Mouse (Mus musculus): ENCODE measurements around the gene Iqck. TPM values are rescaled to one million over a fixed set of nuclear protein-coding genes. Genes with fewer than 3 reads are reported as not detected.
A peak's percentile ranks its signal among the peaks of the same experiment; 100 is the strongest.

The Iqck gene
- polyA plus RNA-seq, 1 experiment from 2014 or later, result 3.7 TPM

DNA sequence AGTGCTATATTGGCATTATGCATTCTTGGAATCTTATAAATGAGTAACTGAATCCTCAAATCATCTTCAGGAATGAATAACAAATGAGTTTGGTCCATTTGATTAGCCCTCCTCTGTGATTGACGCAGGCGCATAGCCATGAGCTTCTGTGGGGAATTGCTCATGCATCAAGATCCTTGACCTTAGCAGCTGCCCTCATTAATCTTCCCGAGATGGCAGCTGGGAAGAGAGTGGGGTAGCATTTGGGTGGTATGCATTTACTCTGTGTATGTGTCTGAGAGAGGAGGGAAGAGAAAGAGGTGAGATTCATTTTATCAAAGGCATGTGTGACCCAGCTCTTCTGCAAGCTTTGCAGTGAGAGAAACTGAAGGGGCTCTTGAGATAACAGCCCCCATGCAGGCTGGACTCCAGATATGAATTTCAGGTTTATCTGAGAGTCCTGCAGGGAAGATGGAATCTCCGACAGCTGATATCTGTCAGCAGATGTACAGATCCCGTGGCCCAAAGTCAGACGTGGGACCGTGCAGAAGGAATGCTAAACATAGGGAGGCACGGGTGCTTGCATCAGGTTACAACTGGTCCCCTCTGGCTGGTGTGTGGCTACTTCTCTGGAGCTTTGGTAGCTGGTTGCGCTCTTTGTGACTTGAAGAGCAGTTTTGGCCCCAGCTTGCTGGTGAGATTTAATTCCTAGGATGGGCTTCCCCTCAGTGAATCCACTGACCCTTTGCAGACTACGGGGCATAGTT is 63.9 kb downstream of the Iqck start:
- no peaks in the 10 kb centered on the region for H3K9me3 ChIP-seq (ENCODE audit: control insufficient read depth, low read length)
- H3K27me3 ChIP-seq (ENCODE audit: control insufficient read depth, insufficient read depth, low read depth, low read length), result no peaks in the 10 kb centered on the region
- H3K36me3 ChIP-seq (ENCODE audit: control insufficient read depth, insufficient read depth, low read length), result no peaks in the 10 kb centered on the region
- no peak overlapping the region for H3K27ac ChIP-seq (ENCODE audit: low read length)
- no peak overlapping the region for H3K4me3 ChIP-seq (ENCODE audit: low read length)
- H3K9ac ChIP-seq (ENCODE audit: low read length), result no peak overlapping the region
- no peak for ATAC-seq (ENCODE audit: low read depth)
- H3K4me1 ChIP-seq (replicated peaks; ENCODE audit: control insufficient read depth, insufficient read depth, low read length), result no peaks in the 10 kb centered on the region
- no peak overlapping the region for H3K4me2 ChIP-seq (ENCODE audit: low read depth, low read length)
- WGBS, result 33% methylated on average over 10 of the region's 10 CpGs

DNA sequence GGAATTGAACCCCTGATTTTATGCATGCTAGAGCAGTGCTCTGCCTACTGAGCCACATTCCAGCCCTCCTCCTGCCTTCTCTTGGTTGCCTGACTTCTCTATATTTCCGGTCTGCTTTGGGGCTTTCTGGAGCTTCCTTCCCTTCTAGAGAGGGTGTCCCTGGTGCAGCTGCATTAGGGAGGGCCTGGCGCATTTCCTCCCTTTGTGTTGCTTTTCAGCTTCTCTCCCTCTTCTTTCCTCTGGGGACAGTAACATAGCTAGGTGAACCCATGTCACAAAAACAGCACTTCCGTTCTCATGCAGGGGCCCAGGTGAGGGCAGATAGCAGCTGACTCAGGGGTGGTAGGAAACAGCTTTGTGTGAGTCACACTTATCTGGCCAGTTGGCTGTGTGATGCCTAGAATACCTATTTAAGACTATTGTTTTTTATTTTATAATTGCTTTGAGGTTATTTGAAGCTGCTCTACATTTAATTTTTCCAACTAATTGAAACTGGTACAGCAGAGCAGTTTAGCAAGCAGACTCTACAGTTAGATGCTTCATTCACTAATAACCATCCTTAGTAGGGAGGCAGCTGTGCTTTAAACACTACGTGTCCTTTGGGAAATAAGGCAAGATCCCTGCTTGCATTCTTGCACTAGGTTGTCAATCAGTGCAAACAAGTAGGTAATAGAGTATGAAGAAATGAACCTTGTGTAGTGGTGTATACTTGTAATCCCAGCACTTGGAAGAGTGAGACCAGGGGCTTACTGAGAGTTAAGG is 67.1 kb downstream of the Iqck start:
- H3K36me3 ChIP-seq (ENCODE audit: control insufficient read depth, insufficient read depth, low read length), result no peaks in the 10 kb centered on the region
- WGBS, result 59% methylated on average over 4 of the region's 4 CpGs
- no peak overlapping the region for H3K9ac ChIP-seq (ENCODE audit: low read length)
- H3K4me2 ChIP-seq (ENCODE audit: low read depth, low read length), result no peak overlapping the region
- no peaks in the 10 kb centered on the region for H3K4me1 ChIP-seq (replicated peaks; ENCODE audit: control insufficient read depth, insufficient read depth, low read length)
- H3K9me3 ChIP-seq (ENCODE audit: control insufficient read depth, low read length), result no peaks in the 10 kb centered on the region
- peak; percentile 45; the same call in 1 of the 2 replicates for ATAC-seq (ENCODE audit: low read depth)
- H3K27me3 ChIP-seq (ENCODE audit: control insufficient read depth, insufficient read depth, low read depth, low read length), result no peaks in the 10 kb centered on the region
- no peak overlapping the region for H3K4me3 ChIP-seq (ENCODE audit: low read length)
- H3K27ac ChIP-seq (ENCODE audit: low read length), result peak overlapping the region; percentile 23; the same call in 1 of the 2 replicates

DNA sequence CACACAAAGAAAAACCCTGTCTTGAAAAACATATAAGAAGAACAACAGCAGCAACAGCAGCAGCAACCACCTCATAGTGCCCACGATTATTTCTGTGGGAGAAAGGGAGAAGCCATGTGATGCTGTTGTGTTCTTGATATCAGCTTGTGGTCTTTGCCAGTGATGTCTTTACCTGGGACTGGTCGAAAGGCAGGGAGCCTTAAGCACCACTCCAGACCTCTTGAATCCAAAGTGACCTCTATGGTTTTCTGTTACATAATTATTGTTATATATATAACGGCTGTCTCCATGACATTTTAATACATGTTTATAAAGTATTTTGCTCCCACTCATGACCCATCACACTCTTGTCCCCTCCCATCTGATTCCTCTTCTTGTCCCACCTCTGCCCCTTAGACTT is 70.0 kb downstream of the Iqck start:
- Histone ChIP-seq H3K27ac (ENCODE audit: low read length) (no peak overlapping the region), H3K4me3 (ENCODE audit: low read length) (no peak overlapping the region), H3K27me3 (ENCODE audit: control insufficient read depth, insufficient read depth, low read depth, low read length) (no peaks in the 10 kb centered on the region), H3K9ac (ENCODE audit: low read length) (no peak overlapping the region), H3K9me3 (ENCODE audit: control insufficient read depth, low read length) (no peaks in the 10 kb centered on the region), H3K4me2 (ENCODE audit: low read depth, low read length) (no peak overlapping the region), H3K4me1 (replicated peaks; ENCODE audit: control insufficient read depth, insufficient read depth, low read length) (peaks cover 13% of the 10 kb centered on the region), H3K36me3 (ENCODE audit: control insufficient read depth, insufficient read depth, low read length) (no peaks in the 10 kb centered on the region)
- ATAC-seq (ENCODE audit: low read depth), result no peak
- 54% methylated on average over 3 of the region's 3 CpGs for WGBS

DNA sequence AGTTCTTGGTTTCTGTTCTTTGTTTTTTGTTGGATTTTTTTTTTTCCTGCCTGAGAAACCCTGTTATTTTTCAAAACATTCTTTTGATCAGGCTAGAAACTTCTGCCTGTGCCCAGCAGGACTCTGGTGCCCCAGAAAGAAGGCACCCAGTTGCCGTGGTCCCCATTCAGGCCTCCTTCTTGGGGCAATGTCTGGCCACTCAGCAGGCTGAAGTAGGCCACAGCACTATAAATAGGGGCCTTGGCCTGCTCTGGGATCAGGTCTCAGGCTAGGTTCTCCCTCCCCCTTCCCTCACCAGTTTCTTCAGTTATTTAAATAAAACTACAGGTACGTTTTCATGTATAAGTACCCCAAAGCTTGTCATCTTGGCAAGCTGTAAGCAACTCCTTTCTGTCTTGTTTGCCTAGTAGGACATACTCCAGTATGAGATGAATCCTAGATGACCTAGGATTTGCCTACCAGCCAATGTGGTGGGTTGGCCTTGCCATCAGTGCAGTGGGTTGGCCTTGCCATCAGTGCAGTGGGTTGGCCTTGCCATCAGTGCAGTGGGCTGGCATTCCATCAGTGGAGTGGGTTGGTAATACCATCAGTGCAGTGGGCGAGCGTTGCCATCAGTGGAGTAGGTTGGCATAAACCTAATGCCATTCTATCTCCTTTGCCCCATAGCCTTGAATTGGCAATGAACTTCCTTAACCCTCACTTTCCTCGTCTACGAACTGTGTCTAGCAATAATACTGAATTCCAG is 71.1 kb downstream of the Iqck start:
- whole genome bisulfite sequencing, result 76% methylated on average over 6 of the region's 6 CpGs
- Histone ChIP-seq H3K9ac (ENCODE audit: low read length) (no peak overlapping the region), H3K9me3 (ENCODE audit: control insufficient read depth, low read length) (no peaks in the 10 kb centered on the region), H3K4me2 (ENCODE audit: low read depth, low read length) (no peak overlapping the region), H3K36me3 (ENCODE audit: control insufficient read depth, insufficient read depth, low read length) (no peaks in the 10 kb centered on the region), H3K27ac (ENCODE audit: low read length) (no peak overlapping the region), H3K4me1 (replicated peaks; ENCODE audit: control insufficient read depth, insufficient read depth, low read length) (peaks cover 13% of the 10 kb centered on the region), H3K4me3 (ENCODE audit: low read length) (no peak overlapping the region), H3K27me3 (ENCODE audit: control insufficient read depth, insufficient read depth, low read depth, low read length) (no peaks in the 10 kb centered on the region)
- ATAC-seq (ENCODE audit: low read depth), result no peak

DNA sequence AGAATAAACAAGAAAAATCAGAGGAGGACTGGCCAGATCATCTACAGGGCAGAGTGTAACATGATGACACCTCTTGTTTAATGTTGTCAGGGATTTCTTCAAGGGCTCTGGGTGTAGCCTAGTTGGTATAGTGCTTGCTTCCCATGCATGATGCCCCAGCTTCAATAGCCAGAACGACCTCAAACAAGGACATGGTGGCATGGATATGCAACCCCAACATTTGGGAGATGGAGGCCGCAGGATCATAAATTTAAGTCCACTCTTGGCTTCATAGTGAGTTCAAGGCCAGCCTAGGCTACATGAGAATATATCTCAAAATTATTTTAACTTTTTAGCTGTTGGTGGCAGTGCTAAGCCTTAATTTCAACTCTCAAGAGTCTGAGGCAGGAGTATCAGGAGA is 71.7 kb downstream of the Iqck start:
- WGBS, result 87% methylated on average over 2 of the region's 2 CpGs
- Histone ChIP-seq H3K4me3 (ENCODE audit: low read length) (no peak overlapping the region), H3K4me2 (ENCODE audit: low read depth, low read length) (no peak overlapping the region), H3K27me3 (ENCODE audit: control insufficient read depth, insufficient read depth, low read depth, low read length) (no peaks in the 10 kb centered on the region), H3K9me3 (ENCODE audit: control insufficient read depth, low read length) (no peaks in the 10 kb centered on the region), H3K27ac (ENCODE audit: low read length) (no peak overlapping the region), H3K4me1 (replicated peaks; ENCODE audit: control insufficient read depth, insufficient read depth, low read length) (peaks cover 13% of the 10 kb centered on the region), H3K36me3 (ENCODE audit: control insufficient read depth, insufficient read depth, low read length) (no peaks in the 10 kb centered on the region), H3K9ac (ENCODE audit: low read length) (no peak overlapping the region)
- ATAC-seq (ENCODE audit: low read depth), result no peak

DNA sequence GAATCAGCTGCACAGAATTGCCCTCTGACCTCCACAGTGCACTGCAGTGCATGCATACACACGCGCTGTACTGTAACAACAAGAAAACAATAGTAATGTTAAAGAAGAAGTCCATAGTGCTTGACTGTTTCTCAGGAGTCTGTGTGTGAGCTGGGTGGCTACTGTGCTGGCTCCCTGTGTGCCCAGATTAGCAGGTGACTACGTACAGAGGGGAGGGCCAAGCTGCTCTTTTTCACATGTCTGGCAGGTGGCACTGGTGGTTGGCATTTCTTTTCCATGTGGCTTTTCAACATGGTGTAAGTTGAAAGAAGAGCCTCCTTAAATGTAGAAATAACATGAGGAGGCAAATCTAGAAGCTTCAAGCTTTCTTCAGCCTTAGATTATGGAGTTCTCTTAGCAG is 72.8 kb downstream of the Iqck start:
- H3K9me3 ChIP-seq (ENCODE audit: control insufficient read depth, low read length), result no peaks in the 10 kb centered on the region
- H3K4me3 ChIP-seq (ENCODE audit: low read length), result no peak overlapping the region
- H3K27ac ChIP-seq (ENCODE audit: low read length), result no peak overlapping the region
- 84% methylated on average over 3 of the region's 3 CpGs for WGBS
- no peak overlapping the region for H3K4me2 ChIP-seq (ENCODE audit: low read depth, low read length)
- H3K36me3 ChIP-seq (ENCODE audit: control insufficient read depth, insufficient read depth, low read length), result no peaks in the 10 kb centered on the region
- H3K9ac ChIP-seq (ENCODE audit: low read length), result no peak overlapping the region
- no peaks in the 10 kb centered on the region for H3K27me3 ChIP-seq (ENCODE audit: control insufficient read depth, insufficient read depth, low read depth, low read length)
- ATAC-seq (ENCODE audit: low read depth), result no peak
- peaks cover 13% of the 10 kb centered on the region for H3K4me1 ChIP-seq (replicated peaks; ENCODE audit: control insufficient read depth, insufficient read depth, low read length)

DNA sequence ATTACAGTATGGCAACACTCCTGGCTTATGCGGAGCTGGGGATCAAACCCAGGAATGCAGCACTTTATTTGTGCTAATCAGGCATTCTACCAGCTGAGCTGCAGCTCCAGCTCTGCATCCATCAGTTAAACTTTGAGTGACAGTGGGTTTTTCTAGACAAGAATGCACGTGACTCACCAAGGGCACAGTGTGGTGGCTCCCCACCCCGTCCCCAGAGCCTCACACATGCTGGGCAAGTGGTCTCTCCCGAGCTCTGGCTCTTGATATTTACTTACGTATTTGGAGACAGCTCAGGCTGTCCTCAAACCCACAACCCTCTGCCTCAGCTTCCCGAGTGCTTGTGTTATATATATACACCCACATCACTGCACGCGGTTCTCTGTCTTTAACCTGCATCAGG is 73.4 kb downstream of the Iqck start:
- H3K4me3 ChIP-seq (ENCODE audit: low read length), result no peak overlapping the region
- H3K9me3 ChIP-seq (ENCODE audit: control insufficient read depth, low read length), result no peaks in the 10 kb centered on the region
- peaks cover 13% of the 10 kb centered on the region for H3K4me1 ChIP-seq (replicated peaks; ENCODE audit: control insufficient read depth, insufficient read depth, low read length)
- no peaks in the 10 kb centered on the region for H3K27me3 ChIP-seq (ENCODE audit: control insufficient read depth, insufficient read depth, low read depth, low read length)
- H3K36me3 ChIP-seq (ENCODE audit: control insufficient read depth, insufficient read depth, low read length), result no peaks in the 10 kb centered on the region
- H3K4me2 ChIP-seq (ENCODE audit: low read depth, low read length), result no peak overlapping the region
- no peak overlapping the region for H3K9ac ChIP-seq (ENCODE audit: low read length)
- H3K27ac ChIP-seq (ENCODE audit: low read length), result no peak overlapping the region
- no peak for ATAC-seq (ENCODE audit: low read depth)
- WGBS, result 43% methylated on average over 8 of the region's 8 CpGs

DNA sequence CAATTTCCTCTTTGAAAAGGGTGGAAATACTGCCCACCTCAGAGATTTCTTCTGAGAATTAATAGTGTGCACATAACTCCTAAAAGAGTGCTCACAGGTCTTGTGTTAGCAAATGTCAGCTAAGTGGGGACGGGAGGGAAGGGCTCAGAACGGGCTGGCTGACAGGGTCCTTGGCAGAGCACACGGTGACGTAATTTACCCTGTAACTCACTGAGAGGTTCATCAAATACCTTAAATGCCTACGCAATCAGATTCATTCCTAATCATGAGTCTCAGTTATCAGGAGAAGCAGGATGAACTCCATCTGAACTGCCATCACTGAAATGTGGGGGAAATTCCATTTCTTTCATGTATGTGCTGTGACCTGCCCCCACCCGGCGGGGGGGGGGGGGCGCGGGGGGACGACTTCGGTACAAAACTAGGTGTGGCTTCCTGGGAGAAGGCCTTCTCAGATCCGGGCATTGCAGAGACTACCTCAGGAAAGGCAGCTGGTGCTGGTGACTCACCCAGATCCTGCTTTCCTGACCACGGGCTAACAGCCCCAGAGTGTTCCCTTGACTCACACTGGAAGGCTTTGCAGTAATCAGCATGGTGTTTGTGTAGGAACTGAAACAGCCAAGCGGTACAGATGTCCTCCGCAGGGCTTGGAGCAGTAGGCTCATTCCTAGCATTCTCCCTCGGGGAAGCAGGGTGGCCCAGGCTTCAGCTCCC is 74.2 kb downstream of the Iqck start:
- Histone ChIP-seq H3K27me3 (ENCODE audit: control insufficient read depth, insufficient read depth, low read depth, low read length) (no peaks in the 10 kb centered on the region), H3K27ac (ENCODE audit: low read length) (peak overlapping the region; percentile 54), H3K9me3 (ENCODE audit: control insufficient read depth, low read length) (no peaks in the 10 kb centered on the region), H3K9ac (ENCODE audit: low read length) (no peak overlapping the region), H3K4me3 (ENCODE audit: low read length) (no peak overlapping the region), H3K4me2 (ENCODE audit: low read depth, low read length) (peak overlapping the region; percentile 36), H3K4me1 (replicated peaks; ENCODE audit: control insufficient read depth, insufficient read depth, low read length) (peaks cover 13% of the 10 kb centered on the region), H3K36me3 (ENCODE audit: control insufficient read depth, insufficient read depth, low read length) (no peaks in the 10 kb centered on the region)
- ATAC-seq (ENCODE audit: low read depth), result peak; percentile 85
- WGBS, result 8% methylated on average over 16 of the region's 16 CpGs

Measured in lung, embryonic 16.5 days (tissue).